Mouse (Mus musculus): ENCODE measurements around the gene Gm8773. TPM values are rescaled to one million over a fixed set of nuclear protein-coding genes. Genes with fewer than 3 reads are reported as not detected.

Gene Gm8773
- polyA plus RNA-seq (2016; fragmentation: Nextera tagmentation; extraction: Ambion mirVana), result 0.92 TPM in 2 replicates

GRCm38 (mm10) chr5:5573749-5574317 lies at the start of gene Gm8773:
Gene Gm8773 (plus strand): TSS chr5:5573799.
- Histone ChIP-seq H3K27me3 (ENCODE audit: insufficient read depth, poor library complexity, severe bottlenecking) (peaks cover 10% of the 10 kb centered on the region; the same call in 1 of the 2 replicates), H3K36me3 (no peaks in the 10 kb centered on the region), H3K4me3 (peak within 1 kb of the TSS; percentile 66), H3K27ac (peak within 1 kb of the TSS; percentile 72), H3K4me1 (no peaks in the 10 kb centered on the region), H3K9me3 (no peaks in the 10 kb centered on the region)
- WGBS, result under 1% methylated on average over 24 of the region's 24 CpGs
- DNase-seq (ENCODE audit: low spot score), result peak; percentile 77

- 90% methylated on average over 3 of the region's 3 CpGs for whole genome bisulfite sequencing
- Histone ChIP-seq H3K27me3 (ENCODE audit: insufficient read depth, poor library complexity, severe bottlenecking) (no peaks in the 10 kb centered on the region), H3K4me3 (no peak overlapping the region), H3K27ac (no peak overlapping the region), H3K4me1 (no peaks in the 10 kb centered on the region), H3K9me3 (no peaks in the 10 kb centered on the region), H3K36me3 (peaks cover 14% of the 10 kb centered on the region)
- DNase-seq (ENCODE audit: low spot score), result no peak
These were observed 39.8 kb upstream of the Gm8773 start for GRCm38 (mm10) chr5:5533656-5534420.

GRCm38 (mm10) chr5:5536131-5536530 lies 37.5 kb upstream of the Gm8773 start:
- 85% methylated on average over 1 of the region's 1 CpGs for WGBS
- Histone ChIP-seq H3K27me3 (ENCODE audit: insufficient read depth, poor library complexity, severe bottlenecking) (no peaks in the 10 kb centered on the region), H3K36me3 (peaks cover 33% of the 10 kb centered on the region), H3K9me3 (no peaks in the 10 kb centered on the region), H3K27ac (no peak overlapping the region), H3K4me1 (no peaks in the 10 kb centered on the region), H3K4me3 (no peak overlapping the region)
- no peak for DNase-seq (ENCODE audit: low spot score)

GRCm38 (mm10) chr5:5539771-5540170 lies 33.8 kb upstream of the Gm8773 start:
- Histone ChIP-seq H3K27ac (no peak overlapping the region), H3K9me3 (no peaks in the 10 kb centered on the region), H3K4me1 (no peaks in the 10 kb centered on the region), H3K27me3 (ENCODE audit: insufficient read depth, poor library complexity, severe bottlenecking) (no peaks in the 10 kb centered on the region), H3K36me3 (peaks cover 65% of the 10 kb centered on the region), H3K4me3 (no peak overlapping the region)
- DNase-seq (ENCODE audit: low spot score), result no peak
- WGBS, result 77% methylated on average over 3 of the region's 3 CpGs

- peaks cover 66% of the 10 kb centered on the region for H3K36me3 ChIP-seq
- DNase-seq (ENCODE audit: low spot score), result no peak
- H3K4me3 ChIP-seq, result no peak overlapping the region
- H3K4me1 ChIP-seq, result no peaks in the 10 kb centered on the region
- no peak overlapping the region for H3K27ac ChIP-seq
- no peaks in the 10 kb centered on the region for H3K27me3 ChIP-seq (ENCODE audit: insufficient read depth, poor library complexity, severe bottlenecking)
- H3K9me3 ChIP-seq, result no peaks in the 10 kb centered on the region
- 69% methylated on average over 3 of the region's 3 CpGs for WGBS
These were observed 33.2 kb upstream of the Gm8773 start for GRCm38 (mm10) chr5:5540385-5540784.

GRCm38 (mm10) chr5:5551110-5551509 lies 22.5 kb upstream of the Gm8773 start:
- no peak for DNase-seq (ENCODE audit: low spot score)
- 85% methylated on average over 1 of the region's 1 CpGs for WGBS
- H3K27ac ChIP-seq, result no peak overlapping the region
- no peak overlapping the region for H3K4me3 ChIP-seq
- peaks cover 75% of the 10 kb centered on the region for H3K36me3 ChIP-seq
- H3K4me1 ChIP-seq, result no peaks in the 10 kb centered on the region
- no peaks in the 10 kb centered on the region for H3K9me3 ChIP-seq
- no peaks in the 10 kb centered on the region for H3K27me3 ChIP-seq (ENCODE audit: insufficient read depth, poor library complexity, severe bottlenecking)

- Histone ChIP-seq H3K27me3 (ENCODE audit: insufficient read depth, poor library complexity, severe bottlenecking) (no peaks in the 10 kb centered on the region), H3K36me3 (peaks cover 15% of the 10 kb centered on the region), H3K4me3 (peak within 1 kb of the TSS; percentile 81), H3K27ac (peak within 1 kb of the TSS; percentile 95), H3K9me3 (no peaks in the 10 kb centered on the region), H3K4me1 (no peaks in the 10 kb centered on the region; the same call in 1 of the 2 replicates)
- DNase-seq (ENCODE audit: low spot score), result peak; percentile 96
- WGBS, result under 1% methylated on average over 43 of the region's 43 CpGs
These were observed 14.4 kb upstream of the Gm8773 start, which contains the start of gene Gtpbp10 for GRCm38 (mm10) chr5:5559079-5559740. Gene Gtpbp10 (minus strand): TSS chr5:5559538.

- Histone ChIP-seq H3K4me1 (no peaks in the 10 kb centered on the region; the same call in 1 of the 2 replicates), H3K36me3 (peaks cover 9% of the 10 kb centered on the region), H3K27ac (peak overlapping the region; percentile 95), H3K9me3 (no peaks in the 10 kb centered on the region), H3K27me3 (ENCODE audit: insufficient read depth, poor library complexity, severe bottlenecking) (no peaks in the 10 kb centered on the region), H3K4me3 (peak overlapping the region; percentile 81)
- no peak for DNase-seq (ENCODE audit: low spot score)
- WGBS, result 46% methylated on average over 8 of the region's 8 CpGs
These were observed 13.8 kb upstream of the Gm8773 start for GRCm38 (mm10) chr5:5559798-5560197.

GRCm38 (mm10) chr5:5561041-5561706 lies 12.4 kb upstream of the Gm8773 start:
- H3K27ac ChIP-seq, result no peak overlapping the region
- H3K36me3 ChIP-seq, result no peaks in the 10 kb centered on the region
- no peak overlapping the region for H3K4me3 ChIP-seq
- H3K9me3 ChIP-seq, result no peaks in the 10 kb centered on the region
- DNase-seq (ENCODE audit: low spot score), result no peak
- WGBS, result 61% methylated on average over 4 of the region's 4 CpGs
- H3K27me3 ChIP-seq (ENCODE audit: insufficient read depth, poor library complexity, severe bottlenecking), result no peaks in the 10 kb centered on the region
- H3K4me1 ChIP-seq, result no peaks in the 10 kb centered on the region; the same call in 1 of the 2 replicates

GRCm38 (mm10) chr5:5562435-5562834 lies 11.2 kb upstream of the Gm8773 start:
- Histone ChIP-seq H3K36me3 (no peaks in the 10 kb centered on the region), H3K27me3 (ENCODE audit: insufficient read depth, poor library complexity, severe bottlenecking) (no peaks in the 10 kb centered on the region), H3K27ac (no peak overlapping the region), H3K4me1 (no peaks in the 10 kb centered on the region; the same call in 1 of the 2 replicates), H3K4me3 (no peak overlapping the region), H3K9me3 (no peaks in the 10 kb centered on the region)
- DNase-seq (ENCODE audit: low spot score), result no peak
- WGBS, result 69% methylated on average over 3 of the region's 3 CpGs

GRCm38 (mm10) chr5:5587686-5588085 lies 14.1 kb downstream of the Gm8773 start:
- no peak for DNase-seq (ENCODE audit: low spot score)
- Histone ChIP-seq H3K9me3 (no peaks in the 10 kb centered on the region), H3K4me3 (no peak overlapping the region), H3K27me3 (ENCODE audit: insufficient read depth, poor library complexity, severe bottlenecking) (no peaks in the 10 kb centered on the region), H3K36me3 (no peaks in the 10 kb centered on the region), H3K4me1 (no peaks in the 10 kb centered on the region), H3K27ac (no peak overlapping the region)
- WGBS, result 76% methylated on average over 3 of the region's 3 CpGs

GRCm38 (mm10) chr5:5610540-5610939 lies 36.9 kb downstream of the Gm8773 start:
- Histone ChIP-seq H3K4me3 (no peak overlapping the region), H3K9me3 (no peaks in the 10 kb centered on the region), H3K27ac (no peak overlapping the region), H3K4me1 (no peaks in the 10 kb centered on the region), H3K36me3 (no peaks in the 10 kb centered on the region), H3K27me3 (ENCODE audit: insufficient read depth, poor library complexity, severe bottlenecking) (no peaks in the 10 kb centered on the region)
- 45% methylated on average over 3 of the region's 3 CpGs for whole genome bisulfite sequencing
- DNase-seq (ENCODE audit: low spot score), result no peak
